Comparison of ENCODE assay signal across 8 mouse cellular contexts in the genomic region with DNA sequence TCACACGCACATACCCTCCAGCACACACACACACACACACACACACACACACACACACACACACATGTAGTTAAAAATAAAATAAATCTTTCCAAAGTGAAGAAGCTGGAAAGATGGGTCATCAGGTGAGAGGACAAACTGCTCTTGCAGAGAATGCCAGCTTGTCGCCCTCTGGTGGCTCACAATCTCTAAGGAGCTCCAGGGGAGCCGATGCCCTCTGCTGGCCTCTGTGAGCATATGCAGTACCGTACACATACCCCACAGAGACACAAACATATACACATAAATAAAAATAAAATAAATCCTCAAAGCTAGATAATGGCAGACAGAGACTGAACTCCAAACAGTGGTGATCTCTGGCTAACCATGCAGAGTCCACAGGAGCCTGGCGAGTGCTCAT.
DNase-seq lines count a peak whose midpoint lies in the region; ATAC-seq lines count a peak whose summit lies in the region.

No protein-coding gene starts in this region.

- peak; percentile 75 for ATAC-seq in common myeloid progenitor, adult 5-6 weeks (replicated peaks; ENCODE audit: low read depth, poor library complexity, severe bottlenecking)

- DNase-seq in heart, adult 11 months: peak; percentile 76
- no peak for DNase-seq in heart, adult 9 months (ENCODE audit: low spot score in 2 of 2)
- peak; percentile 25 for DNase-seq in right cerebral cortex, postnatal 4 days
- no peak for DNase-seq in right cerebral cortex, adult 18-20 months
- DNase-seq in naive thymus-derived CD4-positive, alpha-beta T cell, adult 2 months (ENCODE audit: low read depth): peak; percentile 40
- no peak for DNase-seq in layer of hippocampus, postnatal 25 days (ENCODE audit: extremely low spot score in 1 of 2, low spot score in 1 of 2)
- DNase-seq in left cerebral cortex, adult 8-10 months (ENCODE audit: low spot score in 2 of 2): no peak

Comparison
In these comparisons a context has a peak if more than half of its experiments do, and no peak if none do; other contexts are left out.
1. DNase-seq: peak in heart, adult 11 months (single experiment), right cerebral cortex, postnatal 4 days (single experiment) and naive thymus-derived CD4-positive, alpha-beta T cell, adult 2 months (single experiment); none in heart, adult 9 months (0 of 2), right cerebral cortex, adult 18-20 months (single experiment), layer of hippocampus, postnatal 25 days (0 of 2) and left cerebral cortex, adult 8-10 months (0 of 2).